Mouse (Mus musculus): ENCODE data around the gene Mamdc2.

DNA sequence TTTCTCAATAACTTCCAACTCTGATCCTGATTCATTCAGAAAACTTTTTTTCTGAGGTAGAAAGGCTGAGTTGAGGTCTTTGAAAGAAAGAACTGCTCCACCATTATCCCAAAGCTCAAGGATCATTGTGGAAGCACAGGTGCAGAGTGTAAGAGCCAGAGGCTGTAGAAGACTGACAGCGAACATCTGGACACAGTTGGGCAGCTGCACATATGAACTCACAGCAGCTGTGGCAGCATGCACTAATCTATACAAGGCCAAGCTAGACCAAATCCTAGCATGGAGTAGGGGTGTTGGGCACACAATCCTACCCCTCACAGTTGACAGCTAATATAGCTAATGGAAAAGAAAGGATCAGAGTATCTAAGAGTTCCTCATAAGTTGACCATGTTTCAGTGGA, 115.4 kb downstream of the Mamdc2 start:
- TF ChIP-seq CTCF (IDR thresholded peaks at IDR 0.05) (no peak), EP300 (IDR thresholded peaks at IDR 0.05) (no peak)
